Mouse (Mus musculus) kidney, adult 2 months (tissue): Measurements from ENCODE around the gene Magi1. TPM values are rescaled to one million over a fixed set of nuclear protein-coding genes. Genes with fewer than 3 reads are reported as not detected.
"Not testable (repeated sequence)": the region's sequence is repeated elsewhere in the genome, so short reads cannot be mapped to it uniquely, and the experiment has no call there.

ENCODE experiments used
- DNase-seq: peaks from one replicate; pipeline ENCODE4 v3.0.0; 2021
- H3K27ac ChIP-seq: fragments of 200-500 bp; 2 replicates; pipeline ENCODE4 v1.5.1; 2012; ENCODE audit warnings: low read depth, low read length, control low read depth, inconsistent platforms; ENCODE audit not compliant: insufficient read depth
- H3K27me3 ChIP-seq: fragments of 200-500 bp; replicated peaks from 2 replicates; pipeline ENCODE4 v1.6.1; 2012; ENCODE audit warnings: mild to moderate bottlenecking, moderate library complexity, low read length, inconsistent platforms; ENCODE audit not compliant: control insufficient read depth, insufficient read depth
- H3K36me3 ChIP-seq: fragments of 200-500 bp; 2 replicates; pipeline ENCODE4 v1.6.1; 2012; ENCODE audit warnings: mild to moderate bottlenecking, moderate library complexity, low read length, inconsistent platforms; ENCODE audit not compliant: control insufficient read depth, insufficient read depth
- H3K4me1 ChIP-seq: fragments of 200-500 bp; 2 replicates; pipeline ENCODE4 v1.6.1; 2011; ENCODE audit warnings: low read length; ENCODE audit not compliant: control insufficient read depth, insufficient read depth
- H3K4me3 ChIP-seq: fragments of 200-500 bp; 2 replicates; pipeline ENCODE4 v1.5.1; 2011; ENCODE audit warnings: mild to moderate bottlenecking, low read depth, low read length, control low read depth; ENCODE audit not compliant: insufficient read depth
- CTCF ChIP-seq: fragments of 200-500 bp; conservative IDR thresholded peaks from 2 replicates; pipeline ENCODE4 v1.5.1; 2011; ENCODE audit warnings: low read depth, mild to moderate bottlenecking, control low read depth, low read length, moderate library complexity, mixed read lengths; ENCODE audit not compliant: insufficient read depth, insufficient read length
- POLR2A ChIP-seq: fragments of 200-500 bp; IDR thresholded peaks from one replicate; pipeline ENCODE4 v1.6.1; 2011; ENCODE audit warnings: low read depth, low read length, control low read depth
- WGBS: fragments of 180-500 bp; shearing (Covaris S2); methylation state at CpG from one replicate; pipeline ENCODE4 v1.1.7; 2018; 5-methylcytosine and 5-hydroxymethylcytosine counted together
- polyA plus RNA-seq: library from polyadenylated mRNA; depleted of rRNA; stranded (reverse); fragments of >200 nt; gene quantifications from 2 replicates; pipeline ENCODE4 v1.2.3, GENCODE M21; 2012

Gene Magi1
- polyA plus RNA-seq, 1 experiment = 6.1 TPM

- 95% methylated on average over 4 of the region's 4 CpGs for WGBS
- no peaks in the 10 kb centered on the region for H3K4me1 ChIP-seq
- no peak for DNase-seq
- TF ChIP-seq CTCF (no peak), POLR2A (no peak)
- no peak overlapping the region for H3K4me3 ChIP-seq
- no peak overlapping the region for H3K27ac ChIP-seq
- no peaks in the 10 kb centered on the region for H3K36me3 ChIP-seq
- no peaks in the 10 kb centered on the region for H3K27me3 ChIP-seq
Measured at GRCm38 (mm10) chr6:94020566-94020965, 263.2 kb downstream of the Magi1 start.

- no peaks in the 10 kb centered on the region for H3K4me1 ChIP-seq
- H3K27ac ChIP-seq = no peak overlapping the region
- no peak for TF ChIP-seq CTCF
- TF ChIP-seq POLR2A = no peak
- H3K36me3 ChIP-seq = no peaks in the 10 kb centered on the region
- WGBS = 94% methylated on average over 4 of the region's 4 CpGs
- no peaks in the 10 kb centered on the region for H3K27me3 ChIP-seq
- no peak for DNase-seq
- H3K4me3 ChIP-seq = no peak overlapping the region
Measured at GRCm38 (mm10) chr6:94019935-94020334, 263.8 kb downstream of the Magi1 start.

GRCm38 (mm10) chr6:94013761-94014160 lies 270.0 kb downstream of the Magi1 start:
- Histone ChIP-seq H3K27ac (no peak overlapping the region), H3K36me3 (no peaks in the 10 kb centered on the region), H3K27me3 (no peaks in the 10 kb centered on the region), H3K4me3 (no peak overlapping the region), H3K4me1 (peaks cover 2% of the 10 kb centered on the region; the same call in 1 of the 2 replicates)
- TF ChIP-seq CTCF = no peak
- no peak for TF ChIP-seq POLR2A
- 82% methylated on average over 2 of the region's 2 CpGs for WGBS
- DNase-seq = no peak

- Histone ChIP-seq H3K27me3 (no peaks in the 10 kb centered on the region), H3K4me1 (peaks cover 2% of the 10 kb centered on the region; the same call in 1 of the 2 replicates), H3K36me3 (no peaks in the 10 kb centered on the region), H3K4me3 (no peak overlapping the region), H3K27ac (no peak overlapping the region)
- 35% methylated on average over 5 of the region's 5 CpGs for WGBS
- TF ChIP-seq POLR2A = no peak
- no peak for TF ChIP-seq CTCF
- peak; percentile 36 for DNase-seq
Measured at GRCm38 (mm10) chr6:94011947-94012346, 271.8 kb downstream of the Magi1 start.

GRCm38 (mm10) chr6:94011521-94011920 lies 272.2 kb downstream of the Magi1 start:
- Histone ChIP-seq H3K4me3 (no peak overlapping the region), H3K27me3 (no peaks in the 10 kb centered on the region), H3K27ac (no peak overlapping the region), H3K4me1 (peaks cover 2% of the 10 kb centered on the region; the same call in 1 of the 2 replicates), H3K36me3 (no peaks in the 10 kb centered on the region)
- WGBS = 49% methylated on average over 6 of the region's 6 CpGs
- DNase-seq = no peak
- TF ChIP-seq POLR2A = no peak
- no peak for TF ChIP-seq CTCF

- TF ChIP-seq CTCF (no peak), POLR2A (no peak)
- WGBS = 85% methylated on average over 4 of the region's 4 CpGs
- no peaks in the 10 kb centered on the region for H3K27me3 ChIP-seq
- no peaks in the 10 kb centered on the region for H3K36me3 ChIP-seq
- no peak overlapping the region for H3K4me3 ChIP-seq
- H3K27ac ChIP-seq = no peak overlapping the region
- DNase-seq = no peak
- no peaks in the 10 kb centered on the region; the same call in 1 of the 2 replicates for H3K4me1 ChIP-seq
Measured at GRCm38 (mm10) chr6:94008577-94008976, 275.1 kb downstream of the Magi1 start.

GRCm38 (mm10) chr6:94003586-94003985 lies 280.1 kb downstream of the Magi1 start:
- not testable (repeated sequence) for H3K27me3 ChIP-seq, DNase-seq, H3K4me1 ChIP-seq, H3K27ac ChIP-seq, H3K36me3 ChIP-seq, H3K4me3 ChIP-seq
- WGBS = 64% methylated on average over 2 of the region's 2 CpGs
